Mouse (Mus musculus): ENCODE data around the gene 1700001P01Rik. TPM values are rescaled to one million over a fixed set of nuclear protein-coding genes. Genes with fewer than 3 reads are reported as not detected.
A peak's percentile ranks its signal among the peaks of the same experiment; 100 is the strongest.
"Not testable (repeated sequence)": the region's sequence is repeated elsewhere in the genome, so short reads cannot be mapped to it uniquely, and the experiment has no call there.

Gene 1700001P01Rik
- total RNA-seq, 1 experiment from 2014 or later, result not detected

- DNase-seq, result peak; percentile 59
These were observed 17.4 kb upstream of the 1700001P01Rik start for GRCm38 (mm10) chr11:97793165-97793564.

- not testable (repeated sequence) for DNase-seq
These were observed 15.2 kb upstream of the 1700001P01Rik start for GRCm38 (mm10) chr11:97790778-97791438.

DNA sequence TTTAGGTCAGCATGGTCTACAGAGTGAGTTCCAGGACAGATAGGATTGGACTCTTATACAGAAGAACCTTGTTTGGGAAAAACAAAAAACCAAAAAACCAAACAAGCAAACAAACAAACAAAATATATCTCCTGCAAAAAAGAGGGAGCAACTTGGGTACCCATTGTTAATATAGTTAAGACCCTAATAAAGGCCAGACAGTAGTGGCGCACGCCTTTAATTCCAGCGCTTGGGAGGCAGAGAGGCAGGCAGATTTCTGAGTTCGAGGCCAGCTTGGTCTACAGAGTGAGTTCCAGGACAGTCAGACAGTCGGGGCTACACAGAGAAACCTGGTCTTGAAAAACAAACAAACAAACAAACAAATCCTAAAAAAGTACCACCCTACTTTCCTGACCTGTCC lies 14.0 kb upstream of the 1700001P01Rik start:
- DNase-seq, result no peak

GRCm38 (mm10) chr11:97787961-97788360 lies 12.2 kb upstream of the 1700001P01Rik start:
- DNase-seq, result no peak

DNA sequence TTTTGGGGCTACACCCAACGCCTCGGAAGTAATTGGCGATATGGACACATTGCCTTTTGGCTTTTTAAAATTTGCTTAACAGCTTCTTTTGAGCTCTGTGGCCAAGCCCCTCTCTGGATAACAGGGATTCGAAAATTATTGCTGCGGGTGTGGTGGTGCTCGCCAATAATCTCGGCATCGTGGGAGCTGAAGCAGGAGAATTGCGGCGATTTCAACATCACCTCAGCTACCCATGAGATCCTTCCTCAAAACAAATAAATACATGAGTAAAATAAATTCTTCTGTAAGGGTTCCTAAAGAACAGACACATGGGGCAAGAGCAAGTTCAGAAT lies 6.8 kb upstream of the 1700001P01Rik start:
- no peak for DNase-seq

- peak; percentile 100 for DNase-seq
These were observed 6.3 kb upstream of the 1700001P01Rik start, which contains the start of gene Rpl23 for GRCm38 (mm10) chr11:97781832-97782563. Gene Rpl23 (minus strand): TSS chr11:97782437.

GRCm38 (mm10) chr11:97781478-97781831 lies 5.7 kb upstream of the 1700001P01Rik start:
- no peak for DNase-seq

- DNase-seq, result no peak
These were observed 4.4 kb upstream of the 1700001P01Rik start for GRCm38 (mm10) chr11:97779968-97780701.

- no peak for DNase-seq
These were observed 3.2 kb upstream of the 1700001P01Rik start for GRCm38 (mm10) chr11:97778918-97779317.

DNA sequence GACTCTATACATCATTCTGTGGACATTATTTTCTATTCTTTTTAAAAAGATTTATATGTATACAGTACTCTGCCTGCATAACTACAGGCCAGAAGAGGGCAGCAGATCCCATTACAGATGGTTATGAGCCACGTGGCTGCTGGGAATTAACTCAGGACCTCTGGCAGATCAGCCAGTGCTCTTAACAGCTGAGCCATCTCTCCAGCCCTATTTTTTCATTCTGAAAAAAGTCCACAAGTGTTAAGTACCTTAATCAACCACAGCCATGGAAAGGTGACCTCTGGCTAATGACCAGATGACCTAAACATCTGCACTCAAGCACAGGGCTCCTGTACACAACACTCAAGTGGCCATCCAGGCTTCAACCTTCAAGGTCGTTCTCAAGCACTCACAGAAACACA lies 1.4 kb upstream of the 1700001P01Rik start:
- DNase-seq, result peak; percentile 48

DNA sequence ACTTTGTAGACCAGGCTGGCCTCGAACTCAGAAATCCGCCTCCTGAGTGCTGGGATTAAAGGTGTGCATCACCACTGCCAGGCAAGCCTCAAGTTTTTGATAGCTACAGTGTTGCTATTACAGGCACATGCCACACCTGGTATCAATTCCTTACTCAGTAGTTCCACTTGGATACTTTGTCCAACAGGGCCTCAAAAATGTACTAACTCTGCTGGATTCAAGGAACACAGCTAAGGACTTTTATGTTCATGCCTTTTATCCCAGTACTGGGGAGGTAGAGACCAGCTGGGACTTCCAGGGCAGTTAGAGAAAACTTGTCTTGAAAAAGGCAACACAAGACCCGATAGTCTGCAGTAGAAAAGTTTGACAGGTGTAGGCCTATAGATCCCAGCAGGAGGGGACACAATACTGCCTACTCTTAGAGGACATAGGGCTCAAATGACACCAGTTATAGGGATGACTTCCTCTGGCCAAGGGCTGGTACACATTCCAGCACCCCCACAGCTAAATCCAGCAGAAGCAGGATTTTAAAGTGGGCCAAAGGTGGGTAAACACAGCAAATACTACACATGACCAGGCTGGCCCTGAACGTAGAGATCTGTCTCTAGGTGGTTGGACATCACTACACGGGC lies 895 bp upstream of the 1700001P01Rik start:
- DNase-seq, result no peak

DNA sequence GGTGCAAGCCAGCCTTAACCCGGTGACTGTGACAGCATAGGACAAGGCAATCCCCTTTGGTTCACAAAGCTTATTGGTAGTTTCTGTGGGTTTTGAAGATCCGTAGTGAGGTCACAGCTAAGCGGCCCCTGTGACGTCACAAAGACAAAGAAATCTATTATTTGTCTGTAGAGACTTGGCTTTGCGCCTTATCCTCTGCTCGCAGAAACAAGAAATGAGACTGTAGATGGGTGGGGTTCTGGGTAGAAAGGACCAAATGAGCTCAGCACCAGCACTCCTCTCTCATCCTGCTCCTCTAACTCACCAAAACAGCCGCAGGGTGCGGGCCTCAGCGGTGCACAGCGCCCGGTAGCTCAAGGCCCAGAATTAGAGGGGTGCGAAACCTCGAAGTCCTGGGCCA lies 532 bp downstream of the 1700001P01Rik start:
- DNase-seq, result no peak

DNA sequence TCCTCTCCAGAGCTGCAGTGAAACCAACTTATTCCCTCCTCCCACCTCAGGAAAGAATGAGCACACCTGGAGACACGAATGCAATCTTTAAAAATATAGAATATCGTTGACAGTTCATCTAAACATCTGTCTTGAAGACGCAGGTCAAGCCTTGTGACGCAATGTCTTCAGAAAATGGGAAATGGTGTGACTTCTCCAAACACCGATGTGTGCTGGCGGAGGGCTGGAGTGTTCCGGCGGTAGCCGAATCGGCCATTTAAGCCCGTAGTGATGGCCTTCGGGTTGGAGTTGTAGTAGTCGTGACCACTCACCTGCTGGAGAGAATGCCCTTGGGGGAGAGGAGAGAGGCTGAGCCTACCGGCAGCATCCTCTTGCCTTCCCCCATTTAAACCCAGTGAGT lies 4.3 kb downstream of the 1700001P01Rik start:
- no peak for DNase-seq

DNA sequence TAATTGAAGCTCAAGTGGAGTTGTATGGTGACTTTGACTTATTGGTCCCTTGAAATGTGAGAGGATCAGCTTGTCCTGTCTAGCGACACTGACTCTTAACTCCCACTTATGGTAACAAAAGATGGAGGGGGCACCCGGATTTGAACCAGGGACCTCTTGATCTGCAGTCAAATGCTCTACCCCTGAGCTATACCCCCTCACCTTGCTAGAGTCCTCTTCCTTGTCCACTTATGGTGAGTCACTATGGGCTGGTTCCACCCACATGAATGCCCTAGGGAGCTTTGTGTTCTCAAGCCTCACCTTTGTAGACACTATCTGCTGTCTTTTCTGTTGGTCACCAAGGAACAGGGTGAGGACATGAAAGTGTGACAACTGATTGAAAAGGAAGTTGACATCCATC lies 6.0 kb downstream of the 1700001P01Rik start:
- DNase-seq, result no peak

GRCm38 (mm10) chr11:97766154-97766881 lies 9.4 kb downstream of the 1700001P01Rik start, which contains the start of gene Cwc25:
Gene Cwc25 (minus strand): TSS chr11:97766556.
- peak; percentile 97 for DNase-seq

GRCm38 (mm10) chr11:97761638-97762037 lies 14.1 kb downstream of the 1700001P01Rik start:
- DNase-seq, result no peak

DNA sequence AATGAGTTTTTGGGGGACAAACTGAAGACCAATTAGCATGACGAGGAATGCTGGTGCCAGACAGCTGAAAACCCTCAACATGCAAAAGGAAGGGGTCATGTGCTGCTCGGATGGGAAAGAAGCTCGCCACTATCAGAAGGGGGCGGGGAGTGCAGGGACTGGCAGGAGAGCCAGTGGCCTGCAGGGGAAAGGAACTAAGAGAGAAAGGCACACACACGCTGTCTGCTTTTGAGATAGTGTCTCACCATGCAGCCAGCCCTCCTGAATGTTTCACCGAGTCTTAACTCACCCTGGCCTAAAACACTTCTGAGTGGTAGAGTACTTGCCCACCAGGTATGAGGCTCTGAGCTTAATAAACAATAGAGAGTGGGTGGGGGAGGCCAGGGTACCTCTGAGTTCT lies 16.8 kb downstream of the 1700001P01Rik start:
- no peak for DNase-seq

DNA sequence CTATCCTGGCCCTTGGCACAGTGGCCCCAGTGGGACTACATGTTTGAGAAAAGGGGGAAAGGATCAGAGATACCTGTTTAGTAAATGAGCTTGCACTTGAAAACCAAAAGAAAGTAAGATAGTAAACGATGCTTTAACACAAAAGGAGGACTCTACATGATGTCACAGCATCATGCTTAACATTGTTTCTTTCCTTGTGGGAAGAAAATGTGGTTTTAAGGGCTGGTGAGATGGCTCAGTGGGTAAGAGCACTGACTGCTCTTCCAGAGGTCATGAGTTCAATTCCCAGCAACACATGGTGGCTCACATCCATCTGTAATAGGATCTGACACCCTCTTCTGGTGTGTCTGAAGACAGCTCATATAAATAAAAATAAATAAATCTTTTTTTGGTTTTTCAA lies 17.6 kb downstream of the 1700001P01Rik start:
- DNase-seq, result no peak

DNA sequence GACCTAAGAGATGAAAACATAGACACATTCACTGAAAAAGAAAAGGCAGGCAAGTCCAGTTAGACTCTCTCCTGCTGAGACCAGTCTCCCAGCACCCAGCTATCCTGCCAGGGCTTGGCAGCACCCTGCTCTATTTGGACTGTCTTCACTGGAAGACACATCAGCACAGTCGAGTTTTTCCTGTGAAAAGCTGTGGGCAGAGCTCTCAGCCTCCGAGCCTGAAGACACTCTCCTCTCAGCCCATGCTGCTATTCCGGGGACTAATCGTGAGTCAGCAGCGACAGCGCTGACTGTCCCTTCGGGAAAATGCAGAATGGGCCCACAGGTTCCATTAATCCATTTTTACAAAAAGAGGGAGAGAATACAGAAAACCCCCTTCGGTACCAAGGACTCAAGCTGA lies 22.4 kb downstream of the 1700001P01Rik start:
- no peak for DNase-seq

GRCm38 (mm10) chr11:97748496-97748895 lies 27.2 kb downstream of the 1700001P01Rik start:
- DNase-seq, result peak; percentile 52

- peak; percentile 28 for DNase-seq
These were observed 27.9 kb downstream of the 1700001P01Rik start for GRCm38 (mm10) chr11:97747773-97748172.

DNA sequence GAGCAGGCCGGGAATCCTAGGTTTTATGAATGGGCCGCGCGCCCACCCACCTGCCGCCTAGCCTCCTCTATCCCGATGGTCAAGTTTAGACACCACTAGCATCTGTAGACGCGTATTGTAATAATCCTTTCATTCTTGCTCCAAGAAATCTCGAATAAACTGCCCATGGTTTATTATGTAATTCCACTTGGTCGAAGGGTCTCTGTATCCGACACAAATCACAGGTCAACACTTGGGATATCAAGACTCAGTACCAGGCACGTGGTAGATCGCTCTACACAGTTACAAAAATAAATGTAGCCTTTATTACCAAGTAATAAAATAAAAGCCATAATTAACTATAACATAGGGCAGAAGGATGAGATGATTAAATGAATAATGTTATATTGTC lies 30.4 kb downstream of the 1700001P01Rik start:
- no peak for DNase-seq

Measured in adrenal gland, postnatal 14 days (tissue).